ENCODE assay signal across 8 mouse cellular contexts in the genomic region with DNA sequence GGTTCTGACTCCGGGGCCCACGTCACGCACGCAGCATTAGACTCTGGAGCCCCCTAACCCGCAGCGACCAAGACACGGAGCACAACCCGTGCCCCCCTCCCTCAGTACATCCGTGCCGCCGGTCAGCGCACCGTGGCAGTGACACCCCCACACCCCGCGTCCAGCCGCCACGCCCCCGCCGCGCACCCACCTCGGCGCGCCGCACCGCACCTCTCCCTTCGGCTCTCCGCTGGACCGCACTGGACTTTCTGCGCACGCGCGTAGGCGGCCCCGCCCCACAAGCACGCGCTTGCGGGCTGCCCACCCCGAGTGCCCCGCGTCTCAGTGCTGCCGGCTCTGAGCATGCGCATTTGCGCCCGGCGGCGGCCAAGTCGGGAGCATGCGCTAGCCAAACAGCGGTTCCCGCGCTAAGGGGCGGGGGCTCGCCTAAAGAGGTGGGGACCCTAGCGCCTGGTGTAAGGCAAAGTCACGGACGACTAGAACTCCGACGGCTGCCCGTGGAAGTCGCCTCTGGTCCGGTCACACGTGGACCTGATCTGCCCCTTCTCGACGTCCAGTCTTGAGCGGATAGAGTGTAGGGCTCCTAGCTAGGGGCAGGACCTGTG. TPM values are rescaled to one million over a fixed set of nuclear protein-coding genes. Genes with fewer than 3 reads are reported as not detected.
DNase-seq lines count a peak whose midpoint lies in the region; ATAC-seq and TF ChIP-seq lines count a peak whose summit lies in the region.

Gene Tbc1d24 (minus strand): TSS at position 279 of the 605 bp plus-strand sequence.

- peak; percentile 95 for DNase-seq in MN1 (ENCODE audit: low spot score)
- DNase-seq in cerebellum, adult 8-10 months, result peak; percentile 95
- DNase-seq in forelimb bud, embryonic 11.5 days (ENCODE audit: low read depth, low spot score), result peak; percentile 95
- peak; percentile 95 for DNase-seq in heart, postnatal 4 days
- DNase-seq in layer of hippocampus, adult 8-10 months (ENCODE audit: low spot score in 2 of 2), result peak; percentile 90 to 93
- peak; percentile 98 for DNase-seq in lung, embryonic 14.5 days
- DNase-seq in thymus, adult 18-20 months, result peak; percentile 81 to 82

- no peaks in the 10 kb centered on the region for H3K36me3 ChIP-seq in lung, embryonic 14.5 days (ENCODE audit: insufficient read depth)

- H3K9me3 ChIP-seq in lung, embryonic 14.5 days (ENCODE audit: low read depth, low read length), result no peaks in the 10 kb centered on the region

- under 1% methylated on average over 57 of the region's 65 CpGs for WGBS in lung, embryonic 14.5 days
- under 1% methylated on average over 65 of the region's 65 CpGs for WGBS in olfactory bulb, adult 2 months

- H3K4me1 ChIP-seq in lung, embryonic 14.5 days (ENCODE audit: insufficient read depth), result peaks cover 44% of the 10 kb centered on the region
- H3K4me1 ChIP-seq in olfactory bulb, adult 2 months (ENCODE audit: control insufficient read depth, insufficient read depth, low read length), result peaks cover 52% of the 10 kb centered on the region

- TF ChIP-seq CTCF in lung, embryonic 14.5 days (IDR thresholded peaks at IDR 0.05; ENCODE audit: low read depth), result no peak
- TF ChIP-seq CTCF in olfactory bulb, adult 2 months (IDR thresholded peaks at IDR 0.05; ENCODE audit: insufficient read depth, low read depth, low read length), result no peak

- peak within 1 kb of the TSS; percentile 96 for H3K4me2 ChIP-seq in lung, embryonic 14.5 days

- peak within 1 kb of the TSS; percentile 71 for H3K4me3 ChIP-seq in lung, embryonic 14.5 days (ENCODE audit: low read depth, low read length)
- H3K4me3 ChIP-seq in olfactory bulb, adult 2 months (ENCODE audit: insufficient read depth, low read depth, low read length), result peak within 1 kb of the TSS; percentile 72

- peaks cover 20% of the 10 kb centered on the region for H3K27me3 ChIP-seq in lung, embryonic 14.5 days (ENCODE audit: insufficient read depth, low read length)

- peak; percentile 64 for ATAC-seq in lung, embryonic 14.5 days (ENCODE audit: insufficient read depth)

- H3K27ac ChIP-seq in lung, embryonic 14.5 days (ENCODE audit: low read depth), result peak within 1 kb of the TSS; percentile 64
- peak within 1 kb of the TSS; percentile 65 for H3K27ac ChIP-seq in olfactory bulb, adult 2 months (ENCODE audit: insufficient read depth, low read depth, low read length)

- peak within 1 kb of the TSS; percentile 72 for H3K9ac ChIP-seq in lung, embryonic 14.5 days

- peak; percentile 75 for TF ChIP-seq POLR2A in olfactory bulb, adult 2 months (IDR thresholded peaks at IDR 0.05; ENCODE audit: insufficient read depth, low read depth, low read length)

RNA-seq across cellular contexts. Expression of gene Tbc1d24, which starts in this region (rescaled TPM):
- 10 to 100 TPM in 1 of 2 experiments, 1 to 10 TPM in 1; 9.6 to 10.9 TPM for total RNA-seq in heart, postnatal 4 days (2021)
- 10 to 100 TPM; 60.0 to 71.5 (median 64.0) TPM for total RNA-seq in layer of hippocampus, adult 8-10 months (2022)
- 6.4 and 7.0 TPM in 2 replicates for polyA plus RNA-seq in lung, embryonic 14.5 days (2014; fragmentation: Nextera tagmentation; extraction: Ambion mirVana)
- polyA plus RNA-seq in olfactory bulb, adult 2 months (2012; ENCODE audit: insufficient read depth, insufficient read length, low replicate concordance, missing spikeins), result not detected in 2 replicates

Comparison
In these comparisons a context has a peak if more than half of its experiments do, and no peak if none do; other contexts are left out.
1. Peak in every context shown above with its lines: DNase-seq, ATAC-seq, H3K4me3 ChIP-seq and H3K27ac ChIP-seq.
2. RNA of gene Tbc1d24 (total RNA-seq): 60.0 to 71.5 TPM in layer of hippocampus, adult 8-10 months; 9.6 to 10.9 TPM in heart, postnatal 4 days; every median in the first group is over 4 times any median in the second.